Mouse (Mus musculus): ENCODE data around the gene Pqbp1. TPM values are rescaled to one million over a fixed set of nuclear protein-coding genes. Genes with fewer than 3 reads are reported as not detected.

The Pqbp1 gene
- total RNA-seq, 4 experiments from 2014 or later: 79.2 to 89.9 (median 84.2) TPM

GRCm38 (mm10) chrX:7879819-7880218 is 19.2 kb downstream of the Pqbp1 start:
- DNase-seq (ENCODE audit: low spot score in 2 of 2): peak; percentile 31 to 70

GRCm38 (mm10) chrX:7878495-7878894 is 20.6 kb downstream of the Pqbp1 start:
- peak in 1 of 2 experiments; percentile 31 for DNase-seq (ENCODE audit: low spot score in 2 of 2)

DNA sequence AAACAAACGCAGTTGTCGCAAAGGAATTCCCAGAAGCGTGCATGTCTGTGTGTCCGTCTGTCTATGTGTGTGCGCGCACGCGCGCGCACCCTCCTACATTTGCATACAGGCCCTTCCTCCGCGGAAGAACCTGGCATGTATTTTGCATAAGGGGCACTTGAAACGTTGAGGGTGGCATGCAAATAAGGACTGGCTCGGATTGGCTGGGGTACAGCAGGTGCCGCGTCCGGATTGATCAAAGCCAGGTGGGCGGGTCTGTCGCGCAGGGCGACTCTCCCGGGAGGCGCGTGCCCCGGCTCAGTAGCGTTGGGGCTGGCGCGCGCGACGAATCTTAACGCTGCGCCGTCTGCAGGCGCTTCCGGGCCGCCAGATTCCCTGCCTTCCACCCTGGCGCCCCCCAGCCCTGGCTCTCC is 21.1 kb downstream of the Pqbp1 start, which contains the start of gene Pim2:
Gene Pim2, plus strand, starts transcription at position 256 of the 413 bp plus-strand sequence.
- peak; percentile 50 to 87 for DNase-seq (ENCODE audit: low spot score in 2 of 2)

- no peak for DNase-seq (ENCODE audit: low spot score in 2 of 2)
Observed at GRCm38 (mm10) chrX:7869826-7870225, 29.2 kb downstream of the Pqbp1 start.

- no peak for DNase-seq (ENCODE audit: low spot score in 2 of 2)
Observed at GRCm38 (mm10) chrX:7868506-7868905, 30.6 kb downstream of the Pqbp1 start.

DNA sequence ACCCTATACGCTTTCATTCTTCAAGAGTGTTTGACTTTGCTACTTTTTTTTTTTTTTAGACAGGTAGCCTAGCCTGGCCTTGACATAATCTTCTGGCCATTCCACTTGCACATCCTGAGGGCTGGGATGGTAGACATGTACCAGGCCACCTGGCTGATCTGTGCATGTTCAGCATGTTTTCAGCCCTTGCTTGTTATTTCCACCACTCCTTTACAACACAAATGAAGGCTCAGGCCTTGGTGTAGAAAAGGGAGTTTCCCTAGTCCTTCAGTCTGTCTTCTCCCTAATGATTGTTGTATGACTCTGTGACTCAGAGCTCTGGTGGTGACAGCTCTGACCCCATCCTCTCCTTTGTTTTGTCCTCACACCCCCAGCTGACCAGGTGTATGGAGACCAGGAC is 31.9 kb downstream of the Pqbp1 start:
- DNase-seq (ENCODE audit: low spot score in 2 of 2): no peak

DNA sequence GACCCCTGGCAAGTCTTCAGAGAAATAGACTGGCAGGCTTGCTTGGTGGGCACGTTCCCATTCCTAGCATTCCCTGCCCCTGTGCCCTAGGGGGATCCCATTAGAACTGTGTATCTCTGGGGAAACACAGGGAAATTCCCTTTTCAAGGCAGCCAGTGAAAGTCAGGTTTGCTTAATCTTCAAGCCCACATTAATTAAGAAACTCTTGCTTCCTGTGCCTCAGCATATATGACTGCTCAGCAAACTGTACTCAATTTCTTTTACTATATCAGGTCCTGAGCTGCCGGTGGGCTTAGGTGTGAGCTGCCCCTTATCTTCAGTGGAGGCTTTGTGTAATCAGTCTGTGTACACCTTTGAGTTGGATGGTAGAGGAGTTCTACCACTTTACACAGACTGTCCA is 33.3 kb downstream of the Pqbp1 start:
- DNase-seq (ENCODE audit: low spot score in 2 of 2): no peak

- no peak for DNase-seq (ENCODE audit: low spot score in 2 of 2)
Observed at GRCm38 (mm10) chrX:7865343-7865742, 33.7 kb downstream of the Pqbp1 start.

DNA sequence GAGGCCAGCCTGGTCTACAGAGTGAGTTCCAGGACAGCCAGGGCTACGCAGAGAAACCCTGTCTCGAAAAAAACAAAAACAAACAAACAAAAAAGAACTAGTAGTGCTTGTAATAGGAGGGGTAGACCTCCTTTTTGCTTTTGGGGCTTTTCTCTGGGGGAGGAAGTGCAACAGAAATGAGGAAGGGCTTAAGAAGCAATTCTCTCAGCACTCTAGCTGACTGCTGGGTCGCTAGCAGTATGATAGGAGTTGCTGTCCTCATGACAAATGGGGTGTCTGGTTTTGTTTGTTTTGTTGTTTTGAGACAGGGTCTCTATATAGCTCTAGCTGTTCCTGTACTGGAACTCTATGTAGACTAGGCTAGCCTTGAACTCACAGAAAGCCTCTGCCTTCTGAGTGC is 34.5 kb downstream of the Pqbp1 start:
- DNase-seq (ENCODE audit: low spot score in 2 of 2): no peak

DNA sequence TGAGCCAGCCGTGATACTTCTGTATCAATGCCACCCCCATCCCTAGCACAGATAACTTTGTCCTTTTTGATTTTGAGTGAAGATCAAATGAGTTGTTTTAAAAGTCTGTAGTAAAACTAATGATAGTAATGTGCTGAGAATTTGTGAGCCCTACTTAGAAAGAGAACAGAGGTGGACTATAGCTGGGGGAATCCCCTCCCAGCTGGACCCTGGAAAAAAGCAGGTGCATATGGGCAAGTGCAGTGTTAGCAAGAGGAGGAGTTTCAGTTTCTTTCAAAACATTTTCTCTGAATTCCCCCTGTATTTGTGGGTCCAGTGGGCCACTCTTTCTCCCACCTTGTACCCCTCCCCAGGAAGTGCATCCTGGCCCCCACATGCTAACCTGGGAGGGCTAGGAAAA is 35.9 kb downstream of the Pqbp1 start:
- no peak for DNase-seq (ENCODE audit: low spot score in 2 of 2)

GRCm38 (mm10) chrX:7859191-7859753 is 39.8 kb downstream of the Pqbp1 start:
- DNase-seq (ENCODE audit: low spot score in 2 of 2): no peak

DNA sequence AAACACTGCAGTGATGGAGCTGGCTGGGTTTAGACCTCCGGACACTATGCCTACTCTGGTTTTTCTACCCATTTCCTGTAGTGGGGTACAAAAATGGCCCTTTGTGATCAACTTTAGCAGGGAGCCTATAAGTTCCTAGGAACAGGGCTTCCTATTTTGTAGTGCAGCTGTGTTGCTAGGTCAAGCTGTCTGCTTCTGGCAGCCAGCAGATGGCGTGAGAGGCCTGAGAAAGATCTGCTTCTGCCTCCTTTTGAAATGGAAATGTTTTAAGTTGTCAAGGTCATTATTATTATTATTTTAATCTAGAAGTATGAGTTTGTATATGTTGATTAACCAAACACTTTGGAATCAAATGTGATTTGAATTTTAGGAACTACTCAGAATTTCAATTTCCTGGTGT is 44.5 kb downstream of the Pqbp1 start:
- DNase-seq (ENCODE audit: low spot score in 2 of 2): no peak

- peak in 1 of 2 experiments; percentile 31 for DNase-seq (ENCODE audit: low spot score in 2 of 2)
Observed at GRCm38 (mm10) chrX:7847845-7848244, 51.2 kb downstream of the Pqbp1 start.

Other genes starting within 250 kb of the Pqbp1 start
- gene Prickle3, start 242.0 kb downstream of the Pqbp1 start, total RNA-seq (2022): 1 to 10 TPM; 1.7 to 2.9 (median 2.6) TPM
- gene Plp2, start 227.9 kb downstream of the Pqbp1 start, total RNA-seq (2022): 10 to 100 TPM in 2 of 4 experiments, 1 to 10 TPM in 2; 6.3 to 11.0 (median 10.2) TPM
- under 1 TPM in 3 of 4 experiments, not detected in 1; 0.26 to 0.46 (median 0.26) TPM for gene Magix, start 218.0 kb downstream of the Pqbp1 start, total RNA-seq (2022)
- 10 to 100 TPM; 32.9 to 36.4 (median 33.5) TPM for gene Gpkow, start 202.1 kb downstream of the Pqbp1 start, total RNA-seq (2022)
- 10 to 100 TPM; 59.1 to 71.0 (median 67.8) TPM for gene Wdr45, start 184.9 kb downstream of the Pqbp1 start, total RNA-seq (2022)
- gene Gm45208, start 177.0 kb downstream of the Pqbp1 start, total RNA-seq (2022): under 1 TPM in 1 of 4 experiments, not detected in 3; 0.74 TPM
- 100 to 1,000 TPM in 3 of 4 experiments, 10 to 100 TPM in 1; 93.3 to 107 (median 103) TPM for gene Praf2, start 170.8 kb downstream of the Pqbp1 start, total RNA-seq (2022)
- gene Ccdc120, start 148.4 kb downstream of the Pqbp1 start, total RNA-seq (2022): 10 to 100 TPM; 15.7 to 26.0 (median 17.6) TPM
- gene Tfe3, start 136.7 kb downstream of the Pqbp1 start, total RNA-seq (2022): 10 to 100 TPM; 34.5 to 36.0 (median 35.1) TPM
- 100 to 1,000 TPM; 106 to 111 (median 107) TPM for gene Gripap1, start 109.5 kb downstream of the Pqbp1 start, total RNA-seq (2022)
- 10 to 100 TPM in 3 of 4 experiments, 1 to 10 TPM in 1; 7.6 to 10.9 (median 10.4) TPM for gene Kcnd1, start 77.0 kb downstream of the Pqbp1 start, total RNA-seq (2022)
- 10 to 100 TPM; 76.2 to 84.7 (median 78.7) TPM for gene Otud5, start 57.9 kb downstream of the Pqbp1 start, total RNA-seq (2022)
- 10 to 100 TPM; 45.5 to 49.9 (median 46.2) TPM for gene Pim2, start 21.0 kb downstream of the Pqbp1 start, total RNA-seq (2022)
- 10 to 100 TPM; 28.2 to 47.5 (median 42.3) TPM for gene Slc35a2, start 15.2 kb downstream of the Pqbp1 start, total RNA-seq (2022)
- gene Timm17b, start 88 bp upstream of the Pqbp1 start, total RNA-seq (2022): 10 to 100 TPM; 22.9 to 33.3 (median 29.3) TPM
- gene Gm10491, start 8.6 kb upstream of the Pqbp1 start, total RNA-seq (2022): not detected
- gene Gm10490, start 10.3 kb upstream of the Pqbp1 start, total RNA-seq (2022): 1 to 10 TPM in 1 of 4 experiments, not detected in 3; 1.4 TPM
- gene Pcsk1n, start 20.6 kb upstream of the Pqbp1 start, total RNA-seq (2022): 100 to 1,000 TPM; 412 to 461 (median 441) TPM
- gene Eras, start 29.3 kb upstream of the Pqbp1 start, total RNA-seq (2022): not detected
- gene Hdac6, start 48.6 kb upstream of the Pqbp1 start, total RNA-seq (2022): 10 to 100 TPM; 45.1 to 52.4 (median 46.9) TPM
- not detected for gene Gata1, start 78.8 kb upstream of the Pqbp1 start, total RNA-seq (2022)
- gene Glod5, start 119.2 kb upstream of the Pqbp1 start, total RNA-seq (2022): 1 to 10 TPM in 2 of 4 experiments, under 1 TPM in 1, not detected in 1; 0.63 to 1.2 (median 1.1) TPM
- 10 to 100 TPM; 24.7 to 27.5 (median 26.6) TPM for gene Suv39h1, start 175.5 kb upstream of the Pqbp1 start, total RNA-seq (2022)
- gene Was, start 191.2 kb upstream of the Pqbp1 start, total RNA-seq (2022): 1 to 10 TPM in 3 of 4 experiments, under 1 TPM in 1; 0.82 to 3.6 (median 2.0) TPM
- 100 to 1,000 TPM; 176 to 202 (median 193) TPM for gene Wdr13, start 233.6 kb upstream of the Pqbp1 start, total RNA-seq (2022)
- 100 to 1,000 TPM; 134 to 198 (median 155) TPM for gene Rbm3, start 246.6 kb upstream of the Pqbp1 start, total RNA-seq (2022)